15 mouse cellular contexts compared by ENCODE assay signal in the genomic region with DNA sequence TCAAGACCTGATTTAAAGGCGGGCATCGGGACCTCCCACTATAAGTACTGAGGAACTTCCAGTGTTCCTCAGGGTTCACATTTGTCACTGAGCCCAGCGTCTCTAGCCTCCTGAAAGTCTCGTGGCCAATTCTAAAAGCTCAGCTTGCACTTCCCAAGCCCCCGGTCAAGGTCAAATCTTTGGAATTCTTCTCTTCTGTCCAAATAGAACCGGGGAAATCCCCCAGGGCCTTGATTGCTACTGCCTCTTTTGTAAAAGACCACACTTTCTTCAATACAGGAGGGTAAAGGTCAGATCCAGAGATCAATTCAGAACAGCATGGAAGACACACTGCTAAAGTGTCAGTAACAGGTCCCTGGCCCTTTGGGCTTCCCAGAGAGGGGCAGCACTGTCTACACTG. TPM values are rescaled to one million over a fixed set of nuclear protein-coding genes. Genes with fewer than 3 reads are reported as not detected.
"Had no signal": no experiment of that assay in that cellular context is flagged by ENCODE, and none has a peak within 500 bp of the region (broad histone marks: within the 10 kb centered on the region; RNA-seq: fewer than 3 reads in every experiment).

No protein-coding gene starts in this region.

- DNase-seq: kidney, adult 8-10 months; kidney, postnatal 10 days; lung, embryonic 14.5 days; lung, postnatal 10 days; lung, postnatal 4 days; midbrain, embryonic 14.5 days; retina, postnatal 1 day; right cerebral cortex, postnatal 4 days; spleen, adult 18-20 months; thymus, postnatal 36 days had no signal

- H3K36me3 ChIP-seq: limb, embryonic 15.5 days; liver, embryonic 12.5 days had no signal

- ATAC-seq: liver, embryonic 12.5 days had no signal

- H3K9ac ChIP-seq: limb, embryonic 15.5 days; liver, embryonic 12.5 days; lung, embryonic 14.5 days had no signal

- H3K4me2 ChIP-seq: limb, embryonic 15.5 days; liver, embryonic 12.5 days; lung, embryonic 14.5 days; neural tube, embryonic 13.5 days had no signal

- H3K4me1 ChIP-seq: limb, embryonic 15.5 days; liver, embryonic 12.5 days had no signal

- H3K4me3 ChIP-seq: limb, embryonic 15.5 days; liver, embryonic 12.5 days; midbrain, embryonic 10.5 days; neural tube, embryonic 13.5 days had no signal

- H3K27ac ChIP-seq: limb, embryonic 15.5 days; liver, embryonic 12.5 days; midbrain, embryonic 10.5 days; neural tube, embryonic 13.5 days had no signal

- H3K27me3 ChIP-seq: neural tube, embryonic 13.5 days had no signal

- H3K9me3 ChIP-seq: limb, embryonic 15.5 days; liver, embryonic 12.5 days; midbrain, embryonic 10.5 days; neural tube, embryonic 13.5 days had no signal

RNA-seq across cellular contexts. Expression of a gene that starts 52.7 kb away (rescaled TPM):
- total RNA-seq: megakaryocyte, adult 5-6 weeks had no signal
